Mouse (Mus musculus) ovary, postnatal 14 days (tissue): ENCODE results near the gene Vars.

Experiments used
- DNase-seq: peaks from one replicate; pipeline ENCODE4 v3.0.0; 2022; ENCODE audit warnings: low spot score

Gene Vars

GRCm38 (mm10) chr17:35048149-35048931 lies 47.6 kb downstream of the Vars start:
- no peak for DNase-seq

GRCm38 (mm10) chr17:35048932-35049440 lies 48.2 kb downstream of the Vars start:
- DNase-seq: no peak

- DNase-seq: peak; percentile 51
These were observed 48.8 kb downstream of the Vars start, which contains the start of gene Clic1 for GRCm38 (mm10) chr17:35049561-35050016. Gene Clic1, plus strand, starts transcription at chr17:35049966.

GRCm38 (mm10) chr17:35050126-35050750 lies 49.5 kb downstream of the Vars start:
- peak; percentile 66 for DNase-seq

GRCm38 (mm10) chr17:35051156-35052086 lies 50.6 kb downstream of the Vars start:
- DNase-seq: no peak

- no peak for DNase-seq
These were observed 51.5 kb downstream of the Vars start for GRCm38 (mm10) chr17:35052271-35052798.

GRCm38 (mm10) chr17:35055691-35056495 lies 55.1 kb downstream of the Vars start:
- no peak for DNase-seq

- no peak for DNase-seq
These were observed 56.3 kb downstream of the Vars start for GRCm38 (mm10) chr17:35057090-35057489.

- DNase-seq: no peak
These were observed 57.5 kb downstream of the Vars start for GRCm38 (mm10) chr17:35058316-35058715.

- DNase-seq: peak; percentile 90
These were observed 58.4 kb downstream of the Vars start, which contains the start of gene Ddah2 for GRCm38 (mm10) chr17:35058911-35059892. Gene Ddah2, plus strand, starts transcription at chr17:35059035.

GRCm38 (mm10) chr17:35060071-35060470 lies 59.3 kb downstream of the Vars start:
- DNase-seq: no peak

- DNase-seq: no peak
These were observed 60.0 kb downstream of the Vars start for GRCm38 (mm10) chr17:35060737-35061297.

- DNase-seq: no peak
These were observed 60.5 kb downstream of the Vars start for GRCm38 (mm10) chr17:35061299-35061698.

- no peak for DNase-seq
These were observed 62.7 kb downstream of the Vars start for GRCm38 (mm10) chr17:35063466-35063865.

- DNase-seq: no peak
These were observed 63.6 kb downstream of the Vars start for GRCm38 (mm10) chr17:35064378-35064877.

- DNase-seq: no peak
These were observed 64.5 kb downstream of the Vars start, which contains the start of gene Ly6g6c for GRCm38 (mm10) chr17:35064951-35065947. Gene Ly6g6c, plus strand, starts transcription at chr17:35065388.
